Mouse (Mus musculus) lung, postnatal 0 days (tissue): Measurements from ENCODE around the gene 4931428F04Rik. TPM values are rescaled to one million over a fixed set of nuclear protein-coding genes. Genes with fewer than 3 reads are reported as not detected.

Experiments
- ATAC-seq: fragments of 200-750 bp; cut with Nextera tagmentation; 2 replicates; pipeline ENCODE4 v1.8.0; 2017; ENCODE audit warnings: moderate library complexity
- DNase-seq: peaks from one replicate; pipeline ENCODE4 v3.0.0-alpha.2; 2016; ENCODE audit warnings: low spot score
- H3K27ac ChIP-seq: fragments of 300-500 bp; sonication (generic); 2 replicates; pipeline ENCODE4 v1.5.1; 2014; ENCODE audit warnings: antibody characterized with exemption, mild to moderate bottlenecking, low read length, mixed read lengths
- H3K27me3 ChIP-seq: fragments of 300-500 bp; sonication (generic); replicated peaks from 2 replicates; pipeline ENCODE4 v1.6.1; 2014; ENCODE audit warnings: low read length, mixed read lengths; ENCODE audit not compliant: insufficient read depth
- H3K36me3 ChIP-seq: fragments of 300-500 bp; sonication (generic); 2 replicates; pipeline ENCODE4 v1.6.1; 2014; ENCODE audit warnings: low read length, mixed read lengths; ENCODE audit not compliant: insufficient read depth
- H3K4me1 ChIP-seq: fragments of 300-500 bp; sonication (generic); 2 replicates; pipeline ENCODE4 v1.6.1; 2014; ENCODE audit warnings: antibody characterized with exemption, low read depth, low read length, mixed read lengths; ENCODE audit not compliant: insufficient read depth
- H3K4me2 ChIP-seq: fragments of 300-500 bp; sonication (generic); replicated peaks from 2 replicates; pipeline ENCODE4 v1.6.1; 2014; ENCODE audit warnings: low read depth, mild to moderate bottlenecking, low read length, moderate library complexity, mixed read lengths
- H3K4me3 ChIP-seq: fragments of 300-500 bp; sonication (generic); 2 replicates; pipeline ENCODE4 v1.5.1; 2014; ENCODE audit warnings: low read depth, low read length
- H3K9ac ChIP-seq: fragments of 300-500 bp; sonication (generic); replicated peaks from 2 replicates; pipeline ENCODE4 v1.6.1; 2014; ENCODE audit warnings: low read depth, mild to moderate bottlenecking
- H3K9me3 ChIP-seq: fragments of 300-500 bp; sonication (generic); 2 replicates; pipeline ENCODE4 v1.6.1; 2016; ENCODE audit warnings: low read length, mixed read lengths
- CTCF ChIP-seq: IDR thresholded peaks from 2 replicates; pipeline ENCODE4 v1.5.1; 2016; ENCODE audit warnings: antibody characterized with exemption, mild to moderate bottlenecking
- EP300 ChIP-seq: IDR thresholded peaks from 2 replicates; pipeline ENCODE4 v1.6.1; 2016; ENCODE audit warnings: antibody characterized with exemption, mild to moderate bottlenecking, control low read depth
- WGBS: fragments of 180-500 bp; shearing (Covaris S2); extraction: QIAGEN DNeasy Blood & Tissue Kit; methylation state at CpG from one replicate; pipeline ENCODE4 v1.1.7; 2014; 5-methylcytosine and 5-hydroxymethylcytosine counted together
- polyA plus RNA-seq: library from polyadenylated mRNA; unstranded; fragments of >200 nt; fragmentation: Nextera tagmentation; extraction: Ambion mirVana; gene quantifications from 2 replicates; pipeline ENCODE4 v1.2.1, GENCODE M21; 2015

4931428F04Rik gene
- polyA plus RNA-seq, 1 experiment from 2014 or later = 2.7 TPM

GRCm38 (mm10) chr8:105257318-105258114 is 32.1 kb downstream of the 4931428F04Rik start:
- Histone ChIP-seq H3K4me3 (no peak overlapping the region), H3K9me3 (no peaks in the 10 kb centered on the region), H3K36me3 (peaks cover 7% of the 10 kb centered on the region), H3K4me1 (peaks cover 16% of the 10 kb centered on the region), H3K9ac (no peak overlapping the region), H3K27ac (no peak overlapping the region), H3K27me3 (0 out of 2 replicates have a peak, but pooled peaks cover 6% of the 10 kb centered on the region), H3K4me2 (no peak overlapping the region)
- DNase-seq = no peak
- TF ChIP-seq CTCF = no peak
- 77% methylated on average over 7 of the region's 7 CpGs for WGBS
- ATAC-seq = no peak

GRCm38 (mm10) chr8:105254966-105255350 is 34.7 kb downstream of the 4931428F04Rik start, which contains the start of gene B3gnt9:
Gene B3gnt9, minus strand, starts transcription at chr8:105255153.
- peak within 1 kb of the TSS; percentile 59 for H3K4me3 ChIP-seq
- H3K27me3 ChIP-seq = 0 out of 2 replicates have a peak, but pooled peaks cover 6% of the 10 kb centered on the region
- ATAC-seq = peak; percentile 83
- peak; percentile 91 for DNase-seq
- no peaks in the 10 kb centered on the region for H3K9me3 ChIP-seq
- H3K27ac ChIP-seq = peak within 1 kb of the TSS; percentile 82
- H3K4me2 ChIP-seq = peak within 1 kb of the TSS; percentile 99
- TF ChIP-seq EP300 = no peak
- TF ChIP-seq CTCF = 0 out of 2 replicates have a peak, but pooled peaks have one; percentile 6
- peaks cover 15% of the 10 kb centered on the region for H3K4me1 ChIP-seq
- 4% methylated on average over 13 of the region's 14 CpGs for WGBS
- H3K9ac ChIP-seq = peak within 1 kb of the TSS; percentile 32
- peaks cover 24% of the 10 kb centered on the region for H3K36me3 ChIP-seq

- Histone ChIP-seq H3K27me3 (0 out of 2 replicates have a peak, but pooled peaks cover 5% of the 10 kb centered on the region), H3K36me3 (peaks cover 30% of the 10 kb centered on the region), H3K9ac (peak overlapping the region; percentile 32), H3K4me3 (peak overlapping the region; percentile 59), H3K4me2 (peak overlapping the region; percentile 99), H3K4me1 (peaks cover 9% of the 10 kb centered on the region), H3K9me3 (no peaks in the 10 kb centered on the region), H3K27ac (peak overlapping the region; percentile 82)
- WGBS = 1% methylated on average over 72 of the region's 74 CpGs
- DNase-seq (peak; percentile 89), ATAC-seq (peak; percentile 83)
- TF ChIP-seq CTCF (peak; percentile 90), EP300 (no peak)
These were observed 35.3 kb downstream of the 4931428F04Rik start for GRCm38 (mm10) chr8:105254152-105254965.

- no peak overlapping the region for H3K27ac ChIP-seq
- peak overlapping the region; percentile 59 for H3K4me3 ChIP-seq
- peaks cover 36% of the 10 kb centered on the region for H3K36me3 ChIP-seq
- DNase-seq = no peak
- no peaks in the 10 kb centered on the region for H3K27me3 ChIP-seq
- peaks cover 4% of the 10 kb centered on the region; the same call in 1 of the 2 replicates for H3K4me1 ChIP-seq
- no peaks in the 10 kb centered on the region for H3K9me3 ChIP-seq
- ATAC-seq = no peak
- TF ChIP-seq EP300 (no peak), CTCF (no peak)
- peak overlapping the region; percentile 99 for H3K4me2 ChIP-seq
- WGBS = 40% methylated on average over 20 of the region's 20 CpGs
- H3K9ac ChIP-seq = 0 out of 2 replicates have a peak overlapping the region, but pooled peaks have one; percentile 32
These were observed 35.9 kb downstream of the 4931428F04Rik start for GRCm38 (mm10) chr8:105253766-105254151.

GRCm38 (mm10) chr8:105252680-105253537 is 36.8 kb downstream of the 4931428F04Rik start:
- Histone ChIP-seq H3K4me2 (no peak overlapping the region), H3K9ac (no peak overlapping the region), H3K9me3 (no peaks in the 10 kb centered on the region), H3K4me1 (peaks cover 4% of the 10 kb centered on the region; the same call in 1 of the 2 replicates), H3K4me3 (no peak overlapping the region), H3K27ac (no peak overlapping the region), H3K27me3 (no peaks in the 10 kb centered on the region), H3K36me3 (peaks cover 39% of the 10 kb centered on the region)
- TF ChIP-seq CTCF = no peak
- no peak for TF ChIP-seq EP300
- no peak for ATAC-seq
- 80% methylated on average over 10 of the region's 10 CpGs for WGBS
- no peak for DNase-seq
